In genomic region chr9:32538124-32538523, GRCm38 (mm10) we compare ENCODE assay signal across 10 mouse cellular contexts. TPM values are rescaled to one million over a fixed set of nuclear protein-coding genes. Genes with fewer than 3 reads are reported as not detected.
A peak's percentile ranks its signal among the peaks of the same experiment; 100 is the strongest.
DNase-seq lines count a peak whose midpoint lies in the region; ATAC-seq lines count a peak whose summit lies in the region.
"Had no signal": no experiment of that assay in that cellular context is flagged by ENCODE, and none has a peak within 500 bp of the region (broad histone marks: within the 10 kb centered on the region; RNA-seq: fewer than 3 reads in every experiment).

No protein-coding gene starts in this region.

- H3K27me3 ChIP-seq in intestine, embryonic 14.5 days (replicated peaks; ENCODE audit: control insufficient read depth, insufficient read depth, low read length): peaks cover 18% of the 10 kb centered on the region; the same call in 1 of the 2 replicates
- H3K27me3 ChIP-seq in intestine, embryonic 16.5 days (replicated peaks; ENCODE audit: control insufficient read depth, insufficient read depth, low read length): peaks cover 14% of the 10 kb centered on the region; the same call in 1 of the 2 replicates
- peaks cover 50% of the 10 kb centered on the region for H3K27me3 ChIP-seq in liver, embryonic 12.5 days (replicated peaks)
- H3K27me3 ChIP-seq: Patski had no signal

- intact Hi-C loops in left cerebral cortex, postnatal 25 days (cut with DNase I): no loop called here

- H3K4me2 ChIP-seq in intestine, embryonic 14.5 days (ENCODE audit: low read length): peak overlapping the region; percentile 83
- H3K4me2 ChIP-seq in intestine, embryonic 16.5 days (ENCODE audit: low read depth, low read length): no peak overlapping the region
- H3K4me2 ChIP-seq in liver, embryonic 12.5 days: peak overlapping the region; percentile 87

- DNase-seq in intestine, embryonic 14.5 days (ENCODE audit: low spot score): no peak
- peak; percentile 76 for DNase-seq in 416B (ENCODE audit: low read depth)
- DNase-seq in left cerebral cortex, postnatal 25 days (ENCODE audit: low spot score in 2 of 2): no peak
- DNase-seq: forebrain, postnatal 0 days; kidney, adult 18-20 months had no signal

- WGBS in intestine, embryonic 14.5 days: 83% methylated on average over 5 of the region's 5 CpGs
- WGBS in intestine, embryonic 16.5 days: 83% methylated on average over 5 of the region's 5 CpGs
- 45% methylated on average over 5 of the region's 5 CpGs for WGBS in liver, embryonic 12.5 days (ENCODE audit: insufficient replicate concordance)

- no peak for ATAC-seq in intestine, embryonic 14.5 days (replicated peaks; ENCODE audit: low FRiP score, low TSS enrichment, low read depth)
- no peak for ATAC-seq in intestine, embryonic 16.5 days
- ATAC-seq in CD4-positive, CD25-positive, alpha-beta regulatory T cell, adult 4 months: peak; percentile 55
- no peak for ATAC-seq in liver, embryonic 12.5 days
- ATAC-seq in monocyte, adult 5-6 weeks (replicated peaks; ENCODE audit: insufficient number of reproducible peaks, low FRiP score, low TSS enrichment, poor library complexity, severe bottlenecking): no peak
- ATAC-seq: forebrain, postnatal 0 days; Patski had no signal

- H3K4me1 ChIP-seq in intestine, embryonic 14.5 days (replicated peaks; ENCODE audit: control insufficient read depth, insufficient read depth, low read length): peaks cover 4% of the 10 kb centered on the region
- H3K4me1 ChIP-seq in intestine, embryonic 16.5 days (ENCODE audit: control insufficient read depth, insufficient read depth, low read length): peaks cover 9% of the 10 kb centered on the region
- peaks cover 42% of the 10 kb centered on the region for H3K4me1 ChIP-seq in liver, embryonic 12.5 days

- H3K36me3 ChIP-seq in intestine, embryonic 14.5 days (ENCODE audit: control insufficient read depth, insufficient read depth, low read length): no peaks in the 10 kb centered on the region
- no peaks in the 10 kb centered on the region for H3K36me3 ChIP-seq in intestine, embryonic 16.5 days (ENCODE audit: control insufficient read depth, insufficient read depth, low read length)
- no peaks in the 10 kb centered on the region for H3K36me3 ChIP-seq in liver, embryonic 12.5 days

- H3K9me3 ChIP-seq in intestine, embryonic 14.5 days (ENCODE audit: control insufficient read depth, low read length): no peaks in the 10 kb centered on the region
- H3K9me3 ChIP-seq in intestine, embryonic 16.5 days (ENCODE audit: control insufficient read depth, low read length): no peaks in the 10 kb centered on the region
- no peaks in the 10 kb centered on the region for H3K9me3 ChIP-seq in liver, embryonic 12.5 days (replicated peaks)

- H3K27ac ChIP-seq in intestine, embryonic 14.5 days (ENCODE audit: low read depth): no peak overlapping the region
- no peak overlapping the region for H3K27ac ChIP-seq in intestine, embryonic 16.5 days (ENCODE audit: low read length)
- no peak overlapping the region for H3K27ac ChIP-seq in liver, embryonic 12.5 days

- H3K4me3 ChIP-seq in intestine, embryonic 14.5 days (ENCODE audit: low read depth, low read length): 0 out of 2 replicates have a peak overlapping the region, but pooled peaks have one; percentile 2
- no peak overlapping the region for H3K4me3 ChIP-seq in intestine, embryonic 16.5 days (ENCODE audit: low read length)
- H3K4me3 ChIP-seq in liver, embryonic 12.5 days: no peak overlapping the region

- no peak overlapping the region for H3K9ac ChIP-seq in intestine, embryonic 14.5 days (ENCODE audit: low read length)
- no peak overlapping the region for H3K9ac ChIP-seq in intestine, embryonic 16.5 days (ENCODE audit: low read depth, low read length)
- H3K9ac ChIP-seq in liver, embryonic 12.5 days: no peak overlapping the region
- H3K9ac ChIP-seq: forebrain, postnatal 0 days had no signal

RNA-seq across cellular contexts. Expression of gene Fli1, which starts 4.5 kb away (rescaled TPM):
- 14.8 and 15.0 TPM in 2 replicates for polyA plus RNA-seq in intestine, embryonic 14.5 days (2014; fragmentation: Nextera tagmentation; extraction: Ambion mirVana)
- polyA plus RNA-seq in intestine, embryonic 16.5 days (2015; fragmentation: Nextera tagmentation; extraction: Ambion mirVana): 10.1 and 10.3 TPM in 2 replicates
- 100 to 1,000 TPM; 105 to 118 TPM for polyA plus RNA-seq in CD4-positive, CD25-positive, alpha-beta regulatory T cell, adult 4 months (2017; shearing (Covaris generic))
- 15.3 and 16.2 TPM in 2 replicates for polyA plus RNA-seq in liver, embryonic 12.5 days (2016; fragmentation: Nextera tagmentation; extraction: Ambion mirVana)
- 1 to 10 TPM; 5.3 to 6.0 TPM for total RNA-seq in left cerebral cortex, postnatal 25 days (2021)
- total RNA-seq in monocyte, adult 5-6 weeks (2017): 94.4 to 137 TPM (median 98.0 TPM) in 3 replicates
